Mouse (Mus musculus) forebrain, postnatal 0 days (tissue): ENCODE measurements at regions not wholly inside any gene's neighbourhood (a gene's known extent, or its start where the extent isn't known, plus 50 kb on each side); places are given as distances from the start of the nearest gene placed in this dataset.

ENCODE experiments used
- ATAC-seq: fragments of 200-750 bp; cut with Nextera tagmentation; 2 replicates; pipeline ENCODE4 v1.8.0; 2017; ENCODE audit warnings: mild to moderate bottlenecking, moderate library complexity
- DNase-seq: peaks from one replicate; pipeline ENCODE4 v3.0.0-alpha.2; 2015
- H3K27ac ChIP-seq: fragments of 300-500 bp; sonication (generic); 2 replicates; pipeline ENCODE4 v1.5.1; 2014; ENCODE audit warnings: low read depth, mild to moderate bottlenecking, antibody characterized with exemption, low read length, moderate library complexity, mixed read lengths
- H3K27me3 ChIP-seq: fragments of 300-500 bp; sonication (generic); 2 replicates; pipeline ENCODE4 v1.6.1; 2014; ENCODE audit warnings: mild to moderate bottlenecking, low read length, mixed read lengths; ENCODE audit not compliant: insufficient read depth
- H3K36me3 ChIP-seq: fragments of 300-500 bp; sonication (generic); 2 replicates; pipeline ENCODE4 v1.6.1; 2014; ENCODE audit warnings: mild to moderate bottlenecking, moderate library complexity; ENCODE audit not compliant: insufficient read depth
- H3K4me1 ChIP-seq: fragments of 300-500 bp; sonication (generic); 2 replicates; pipeline ENCODE4 v1.6.1; 2014; ENCODE audit warnings: antibody characterized with exemption; ENCODE audit not compliant: insufficient read depth
- H3K4me2 ChIP-seq: fragments of 300-500 bp; sonication (generic); 2 replicates; pipeline ENCODE4 v1.6.1; 2014; ENCODE audit warnings: low read depth, mild to moderate bottlenecking, moderate library complexity
- H3K4me3 ChIP-seq: fragments of 300-500 bp; sonication (generic); 2 replicates; pipeline ENCODE4 v1.5.1; 2014; ENCODE audit warnings: low read depth, low read length, mixed read lengths
- H3K9ac ChIP-seq: fragments of 300-500 bp; sonication (generic); 2 replicates; pipeline ENCODE4 v1.6.1; 2014; ENCODE audit warnings: mild to moderate bottlenecking
- H3K9me3 ChIP-seq: fragments of 300-500 bp; sonication (generic); 2 replicates; pipeline ENCODE4 v1.6.1; 2016; ENCODE audit warnings: low read length
- CTCF ChIP-seq: sonication (generic); IDR thresholded peaks from 2 replicates; pipeline ENCODE4 v1.5.1; 2016; ENCODE audit warnings: antibody characterized with exemption, control low read depth, low read depth
- WGBS: fragments of 180-500 bp; shearing (Covaris S2); extraction: QIAGEN DNeasy Blood & Tissue Kit; methylation state at CpG from one replicate; pipeline ENCODE4 v1.1.7; 2014; 5-methylcytosine and 5-hydroxymethylcytosine counted together

- DNase-seq (no peak), ATAC-seq (no peak)
- Histone ChIP-seq H3K27me3 (no peaks in the 10 kb centered on the region), H3K4me2 (no peak overlapping the region), H3K36me3 (no peaks in the 10 kb centered on the region), H3K27ac (no peak overlapping the region), H3K4me3 (no peak overlapping the region), H3K4me1 (no peaks in the 10 kb centered on the region), H3K9ac (no peak overlapping the region), H3K9me3 (no peaks in the 10 kb centered on the region)
- 28% methylated on average over 1 of the region's 1 CpGs for WGBS
- no peak for TF ChIP-seq CTCF
Observed at GRCm38 (mm10) chr12:16026654-16027053, 209.9 kb upstream of the Trib2 start.

- 91% methylated on average over 7 of the region's 7 CpGs for WGBS
- H3K36me3 ChIP-seq: no peaks in the 10 kb centered on the region
- H3K9me3 ChIP-seq: no peaks in the 10 kb centered on the region
- H3K4me1 ChIP-seq: no peaks in the 10 kb centered on the region
- H3K27me3 ChIP-seq: no peaks in the 10 kb centered on the region
- H3K9ac ChIP-seq: no peak overlapping the region
- TF ChIP-seq CTCF: no peak
- H3K4me3 ChIP-seq: no peak overlapping the region
- H3K4me2 ChIP-seq: no peak overlapping the region
- DNase-seq (no peak), ATAC-seq (no peak)
- H3K27ac ChIP-seq: no peak overlapping the region
Observed at GRCm38 (mm10) chr12:16023273-16023672, 206.6 kb upstream of the Trib2 start.

- Histone ChIP-seq H3K27ac (no peak overlapping the region), H3K9ac (no peak overlapping the region), H3K4me2 (no peak overlapping the region), H3K9me3 (no peaks in the 10 kb centered on the region), H3K4me1 (no peaks in the 10 kb centered on the region), H3K36me3 (no peaks in the 10 kb centered on the region), H3K4me3 (no peak overlapping the region), H3K27me3 (no peaks in the 10 kb centered on the region)
- ATAC-seq (no peak), DNase-seq (no peak)
- WGBS: 85% methylated on average over 1 of the region's 1 CpGs
- TF ChIP-seq CTCF: no peak
Observed at GRCm38 (mm10) chr12:16021202-16021821, 204.6 kb upstream of the Trib2 start.

GRCm38 (mm10) chr12:16018237-16018636 is 201.5 kb upstream of the Trib2 start:
- ATAC-seq: no peak
- WGBS: 95% methylated on average over 4 of the region's 4 CpGs

GRCm38 (mm10) chr12:16016621-16017020 is 199.9 kb upstream of the Trib2 start:
- 95% methylated on average over 1 of the region's 1 CpGs for WGBS
- H3K27me3 ChIP-seq: no peaks in the 10 kb centered on the region
- no peak for ATAC-seq

More at GRCm38 (mm10) chr12:16018237-16018636, 201.5 kb upstream of the Trib2 start:
- H3K9ac ChIP-seq: no peak overlapping the region
- no peaks in the 10 kb centered on the region for H3K36me3 ChIP-seq
- no peak for TF ChIP-seq CTCF
- H3K27ac ChIP-seq: no peak overlapping the region
- no peak overlapping the region for H3K4me3 ChIP-seq
- H3K4me1 ChIP-seq: no peaks in the 10 kb centered on the region
- H3K27me3 ChIP-seq: no peaks in the 10 kb centered on the region
- no peak overlapping the region for H3K4me2 ChIP-seq
- no peak for DNase-seq
- H3K9me3 ChIP-seq: no peaks in the 10 kb centered on the region

GRCm38 (mm10) chr12:16015596-16015995 is 198.9 kb upstream of the Trib2 start:
- no peak overlapping the region for H3K4me2 ChIP-seq
- H3K27ac ChIP-seq: no peak overlapping the region
- 90% methylated on average over 8 of the region's 8 CpGs for WGBS
- no peaks in the 10 kb centered on the region for H3K27me3 ChIP-seq
- H3K36me3 ChIP-seq: no peaks in the 10 kb centered on the region
- H3K4me1 ChIP-seq: no peaks in the 10 kb centered on the region
- ATAC-seq (no peak), DNase-seq (no peak)
- TF ChIP-seq CTCF: no peak
- no peaks in the 10 kb centered on the region for H3K9me3 ChIP-seq
- H3K4me3 ChIP-seq: no peak overlapping the region
- no peak overlapping the region for H3K9ac ChIP-seq

More at GRCm38 (mm10) chr12:16016621-16017020, 199.9 kb upstream of the Trib2 start:
- no peak overlapping the region for H3K27ac ChIP-seq
- H3K4me1 ChIP-seq: no peaks in the 10 kb centered on the region
- TF ChIP-seq CTCF: no peak
- H3K4me3 ChIP-seq: no peak overlapping the region
- no peak overlapping the region for H3K4me2 ChIP-seq
- no peak overlapping the region for H3K9ac ChIP-seq
- H3K9me3 ChIP-seq: no peaks in the 10 kb centered on the region
- no peak for DNase-seq
- H3K36me3 ChIP-seq: no peaks in the 10 kb centered on the region

GRCm38 (mm10) chr12:16014679-16015078 is 198.0 kb upstream of the Trib2 start:
- no peak overlapping the region for H3K4me2 ChIP-seq
- H3K4me3 ChIP-seq: no peak overlapping the region
- ATAC-seq: no peak
- no peaks in the 10 kb centered on the region for H3K9me3 ChIP-seq
- TF ChIP-seq CTCF: no peak
- no peaks in the 10 kb centered on the region for H3K27me3 ChIP-seq
- no peaks in the 10 kb centered on the region for H3K36me3 ChIP-seq
- WGBS: 96% methylated on average over 1 of the region's 1 CpGs
- DNase-seq: no peak
- H3K27ac ChIP-seq: no peak overlapping the region
- no peak overlapping the region for H3K9ac ChIP-seq
- H3K4me1 ChIP-seq: no peaks in the 10 kb centered on the region
